Mouse (Mus musculus) right cerebral cortex, postnatal 36 days (tissue): ENCODE results near the gene 4933415F23Rik.
"Not testable (repeated sequence)": the region's sequence is repeated elsewhere in the genome, so short reads cannot be mapped to it uniquely, and the experiment has no call there.

Experiments
- DNase-seq, 2 experiments: peaks; one replicate each; pipeline ENCODE4 v3.0.0; 2022; ENCODE audit warnings: low spot score in 2 of 2, mixed read lengths in 1 of 2

Gene 4933415F23Rik

DNA sequence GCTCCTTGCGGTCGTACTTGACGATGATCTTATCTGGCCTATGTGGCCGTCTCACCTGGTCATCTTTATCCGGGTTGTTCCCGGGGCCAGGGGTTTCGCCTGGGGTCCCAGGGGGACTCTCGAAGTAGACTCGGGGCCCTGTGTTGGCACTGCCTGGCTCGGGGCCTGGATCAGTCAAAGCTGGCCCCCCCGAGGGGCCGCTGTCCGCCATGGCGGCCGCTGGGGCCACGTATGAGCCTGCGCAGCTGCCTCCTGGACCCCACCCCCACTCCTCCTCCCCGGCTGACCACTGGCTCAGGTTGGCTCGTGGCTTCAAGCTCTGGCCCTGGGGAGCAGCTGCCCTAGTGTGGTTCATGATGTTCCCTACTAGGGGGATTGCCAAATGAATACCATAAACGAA lies at the start of gene 4933415F23Rik:
Gene 4933415F23Rik, minus strand, starts transcription at position 233 of the 400 bp plus-strand sequence.
- DNase-seq = no peak

DNA sequence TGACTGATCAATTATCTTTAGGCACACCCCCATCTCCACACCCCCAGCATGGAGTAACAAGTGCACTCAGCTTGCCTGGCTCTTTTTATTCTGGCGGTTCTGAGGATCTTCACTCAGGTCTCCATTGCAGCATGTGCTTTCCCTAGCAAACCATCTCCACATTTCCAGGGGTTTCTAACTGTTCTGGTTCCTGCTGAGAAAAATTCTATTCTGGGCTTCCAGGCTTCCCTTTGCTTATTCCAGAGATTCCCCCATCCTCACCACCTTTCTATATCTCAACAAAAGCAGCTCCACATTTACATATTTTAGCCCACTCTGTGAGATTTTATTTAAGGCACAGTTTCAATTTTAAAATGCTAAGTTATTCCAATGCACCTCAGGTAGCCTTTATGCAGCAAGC lies 49.7 kb upstream of the 4933415F23Rik start:
- no peak for DNase-seq

GRCm38 (mm10) chr1:23146198-23146873 lies 44.3 kb upstream of the 4933415F23Rik start:
- no peak for DNase-seq

DNA sequence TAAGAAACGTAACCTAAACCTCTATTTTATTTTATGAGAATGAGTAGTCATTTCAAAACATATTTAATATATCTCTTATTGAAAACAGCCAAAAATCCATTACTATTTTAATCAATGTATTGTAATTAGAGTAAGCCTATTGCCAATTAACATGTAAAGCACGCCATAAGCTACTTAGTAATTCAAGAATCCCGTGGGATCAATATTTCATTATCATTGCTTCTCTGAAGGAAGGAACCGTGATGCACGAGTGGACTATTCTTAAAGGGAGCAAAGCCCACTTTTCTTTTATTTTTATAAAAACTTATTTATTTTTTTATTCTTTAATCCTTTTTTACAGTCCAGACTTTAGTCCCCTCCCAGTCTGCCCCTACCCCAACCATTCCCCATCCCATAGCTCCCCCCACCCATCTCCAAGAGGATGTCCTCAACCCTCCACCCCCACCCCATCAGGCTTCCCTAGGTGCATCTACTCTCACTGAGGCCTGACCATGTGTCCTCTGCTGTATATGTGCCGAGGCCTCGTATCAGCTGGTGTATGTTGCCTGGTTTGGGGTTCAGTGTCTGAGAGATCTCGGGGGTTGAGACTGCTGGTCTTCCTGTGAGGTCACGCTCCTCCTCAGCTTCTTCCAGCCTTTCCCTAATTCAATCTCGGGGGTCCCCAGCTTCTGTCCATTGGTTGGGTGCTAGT lies 39.2 kb upstream of the 4933415F23Rik start:
- no peak for DNase-seq

DNA sequence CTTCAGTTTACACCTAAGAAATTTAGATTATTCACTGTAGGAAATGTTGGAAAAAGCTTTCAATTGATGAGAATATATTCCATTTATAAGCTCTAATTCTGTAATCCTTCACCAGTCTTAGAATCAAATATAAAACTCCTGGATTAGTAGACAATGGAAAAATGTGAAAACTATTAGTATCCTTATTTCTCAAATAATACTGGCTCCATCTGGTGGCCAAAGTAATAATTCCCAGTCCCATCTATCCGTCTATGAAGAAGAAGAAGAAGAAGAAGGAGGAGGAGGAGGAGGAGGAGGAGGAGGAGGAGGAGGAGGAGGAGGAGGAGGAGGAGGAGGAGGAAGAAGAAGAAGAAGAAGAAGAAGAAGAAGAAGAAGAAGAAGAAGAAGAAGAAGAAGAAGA lies 38.5 kb upstream of the 4933415F23Rik start:
- DNase-seq = not testable (repeated sequence)

- no peak for DNase-seq
Observed at GRCm38 (mm10) chr1:23120901-23121300, 18.8 kb upstream of the 4933415F23Rik start.

DNA sequence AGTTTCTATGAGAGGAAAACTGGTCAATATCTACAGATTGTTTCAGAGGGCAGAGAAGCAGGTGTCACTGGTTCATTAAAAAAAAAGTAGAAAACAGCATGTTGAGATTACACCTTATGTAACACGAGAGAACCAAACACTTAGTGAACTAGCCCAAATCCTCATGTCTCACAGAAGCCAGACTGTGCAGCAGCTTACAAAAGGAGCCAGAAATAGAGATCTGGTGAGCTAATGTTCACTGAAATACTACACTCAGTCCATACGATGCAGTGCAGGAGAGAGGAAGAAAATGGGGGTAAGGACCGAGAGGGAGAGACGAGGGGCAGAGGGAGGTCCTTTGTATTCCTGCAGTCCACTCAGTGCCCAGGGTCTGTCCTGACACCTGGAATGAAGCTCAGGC lies 17.4 kb upstream of the 4933415F23Rik start:
- DNase-seq = no peak

DNA sequence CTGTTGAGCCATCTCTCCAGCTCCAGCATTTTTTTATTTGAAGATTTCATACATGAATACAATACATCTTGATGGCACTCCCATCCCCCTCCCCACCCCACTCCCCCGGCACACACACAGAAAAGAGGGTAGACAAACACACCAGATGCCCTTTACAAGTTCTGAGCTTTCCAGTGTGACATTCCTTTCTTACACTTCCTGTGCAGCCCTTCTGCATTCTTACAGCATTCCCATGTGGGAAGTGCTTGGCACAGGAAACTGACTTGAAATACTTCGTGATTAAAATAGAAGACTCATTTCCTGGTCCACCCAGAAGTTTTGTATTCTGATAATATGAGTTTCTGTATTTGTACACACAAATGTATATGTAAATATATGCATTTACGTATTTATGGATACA lies 15.4 kb upstream of the 4933415F23Rik start:
- DNase-seq = peak in 1 of 2 experiments; percentile 34

DNA sequence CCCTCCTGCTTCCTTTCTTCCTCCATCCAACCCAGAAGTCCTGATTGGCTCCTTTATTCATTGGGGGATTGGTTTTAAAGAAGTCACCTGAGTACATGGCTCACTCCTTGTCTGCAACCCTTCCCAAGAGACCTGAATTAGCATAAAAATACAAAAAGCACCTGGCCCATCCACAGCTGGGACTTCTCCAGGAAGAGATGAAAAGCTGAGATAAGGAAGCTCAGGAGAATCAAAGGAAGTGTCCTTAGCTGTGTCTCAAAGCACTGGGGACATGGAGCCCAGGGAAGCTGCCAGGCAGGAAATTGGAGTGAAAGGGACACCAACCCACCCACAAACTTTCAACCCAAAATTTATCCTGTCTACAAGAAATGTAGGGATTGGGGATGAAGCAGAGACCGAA lies 7.1 kb upstream of the 4933415F23Rik start:
- DNase-seq = no peak

- DNase-seq = no peak
Observed at GRCm38 (mm10) chr1:23102881-23103280, 828 bp upstream of the 4933415F23Rik start.

- DNase-seq = no peak
Observed at GRCm38 (mm10) chr1:23099791-23100190, 2.3 kb downstream of the 4933415F23Rik start.

- peak in 1 of 2 experiments; percentile 50 for DNase-seq
Observed at GRCm38 (mm10) chr1:23098451-23098850, 3.6 kb downstream of the 4933415F23Rik start.

- no peak for DNase-seq
Observed at GRCm38 (mm10) chr1:23097996-23098395, 4.1 kb downstream of the 4933415F23Rik start.

DNA sequence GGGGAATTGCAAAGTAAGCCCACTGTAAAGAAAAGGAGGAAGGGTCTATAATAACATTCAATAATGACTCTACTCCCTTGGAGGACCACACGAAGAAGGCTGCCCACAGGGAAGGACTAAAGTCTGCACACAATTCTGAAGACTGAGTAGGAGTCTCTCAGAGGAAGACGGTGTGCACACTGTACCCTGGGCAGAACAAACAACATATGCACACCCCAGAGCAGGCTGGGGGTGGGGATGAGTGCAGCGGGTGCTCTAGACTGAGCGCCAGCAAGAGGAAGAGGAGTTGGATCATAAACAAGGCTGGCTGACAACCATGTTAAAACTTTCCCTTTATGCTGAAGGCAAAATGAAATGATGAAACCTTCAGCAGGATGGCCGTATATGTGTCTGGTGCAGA lies 34.3 kb downstream of the 4933415F23Rik start:
- peak in 1 of 2 experiments; percentile 18 for DNase-seq

- no peak for DNase-seq
Observed at GRCm38 (mm10) chr1:23064717-23065475, 37.2 kb downstream of the 4933415F23Rik start.

DNA sequence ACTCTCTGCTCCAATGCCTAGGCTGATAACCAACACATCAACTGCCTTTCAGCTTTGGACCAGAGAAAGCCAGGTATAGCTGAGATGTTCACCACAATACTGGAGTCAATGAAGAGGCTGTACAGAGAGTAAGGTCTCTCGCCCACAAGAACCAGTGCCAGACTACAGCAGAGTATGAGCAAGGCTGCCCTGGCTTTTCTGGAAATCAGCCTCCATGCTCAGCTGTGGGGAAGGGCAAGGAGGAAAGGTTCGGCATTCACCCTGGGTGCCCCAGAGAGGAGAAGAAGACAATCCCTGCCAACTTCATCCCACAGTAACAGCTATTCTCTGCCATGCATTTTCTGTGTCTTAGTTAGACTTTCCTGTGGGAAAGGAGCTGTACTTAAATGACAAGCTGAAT lies 38.1 kb downstream of the 4933415F23Rik start:
- no peak for DNase-seq

DNA sequence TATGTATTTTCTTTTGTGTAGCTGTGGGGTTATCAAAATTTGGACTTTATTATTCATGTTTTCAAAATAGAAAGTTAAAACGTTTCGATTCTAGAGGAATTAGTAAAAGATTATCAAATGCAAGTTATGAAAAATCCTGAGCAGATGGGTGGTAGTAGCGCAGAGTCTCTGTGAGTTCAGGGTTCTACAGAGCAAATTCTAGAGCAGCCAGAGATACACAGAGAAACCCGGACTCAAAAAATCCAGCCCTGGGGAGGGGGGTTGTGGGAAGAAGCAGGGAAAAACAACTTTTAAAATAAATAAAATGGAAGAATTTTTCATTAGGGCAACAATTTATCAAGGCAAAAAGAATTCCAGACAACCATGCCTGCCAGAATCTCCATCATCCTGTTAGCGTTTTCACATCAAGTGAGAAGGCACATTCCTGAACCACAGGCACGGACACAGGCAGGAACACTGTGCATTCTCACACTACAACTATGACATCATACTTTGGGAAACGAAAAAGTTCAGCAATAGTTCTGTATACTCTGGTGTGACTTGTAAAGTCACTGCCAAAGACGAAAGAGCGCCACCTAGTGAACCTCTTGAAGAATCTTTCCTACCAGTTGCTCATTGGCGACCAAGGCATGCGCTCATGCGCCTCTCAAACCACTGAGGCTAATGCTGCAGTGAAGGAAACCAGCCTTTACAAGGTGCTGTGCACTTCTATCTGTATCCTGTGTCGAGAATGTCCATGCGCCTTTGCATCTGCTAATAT lies 40.3 kb downstream of the 4933415F23Rik start:
- peak; percentile 5 to 23 for DNase-seq

GRCm38 (mm10) chr1:23060056-23060455 lies 42.0 kb downstream of the 4933415F23Rik start:
- no peak for DNase-seq
